Mouse (Mus musculus) T-helper 17 cell (primary cell): Measurements from ENCODE around the gene Cox19.

Experiments
- in situ Hi-C, 2 experiments: fragments of 300-600 bp; cut with MboI, MseI; formaldehyde crosslinking; loops; 1 replicate in 1 of 2; 2 replicates in 1 of 2; pipeline ENCODE4 v1.15.1; 2025; ENCODE audit warnings: high pct_unique_total_duplicates in 2 of 2

Cox19 gene

DNA sequence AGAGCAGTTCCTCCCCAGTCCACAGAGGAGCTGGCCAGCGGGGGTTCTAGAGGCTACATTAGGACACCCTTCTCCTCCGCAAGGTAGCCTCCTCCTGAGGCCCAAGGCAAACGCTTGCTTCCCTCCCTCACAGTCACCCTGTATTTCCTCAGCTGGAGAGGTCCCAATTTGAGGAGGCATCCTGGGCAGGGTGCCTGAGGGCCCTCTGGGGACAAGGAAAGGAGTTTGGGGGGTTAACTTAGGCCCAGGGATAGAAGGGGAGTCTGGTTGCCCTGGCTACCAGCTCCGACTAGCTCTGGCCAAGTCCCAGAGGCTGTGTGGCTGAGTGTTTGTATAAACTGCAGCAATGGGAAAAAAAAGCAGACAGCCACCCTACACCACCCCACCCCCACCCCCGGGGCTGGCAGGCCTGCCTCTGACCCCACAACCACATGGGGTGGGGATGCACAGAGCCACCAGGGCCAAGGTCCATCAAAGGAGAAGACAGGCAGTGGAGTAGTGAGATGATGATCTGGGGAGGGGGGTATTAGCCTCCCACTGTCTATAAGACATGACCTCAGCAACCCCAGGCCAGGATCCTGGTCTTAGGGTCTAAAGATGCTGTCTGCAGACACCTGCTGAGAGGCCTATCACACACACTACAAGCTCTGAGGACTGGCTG lies 13.8 kb upstream of the Cox19 start:
- in situ Hi-C loops, result loop anchor here in 1 of 2 experiments (5.0 to 10.0 kb wide), 2 partner anchors 47 to 100 kb away; partner anchors contain the start of gene 3110082I17Rik

DNA sequence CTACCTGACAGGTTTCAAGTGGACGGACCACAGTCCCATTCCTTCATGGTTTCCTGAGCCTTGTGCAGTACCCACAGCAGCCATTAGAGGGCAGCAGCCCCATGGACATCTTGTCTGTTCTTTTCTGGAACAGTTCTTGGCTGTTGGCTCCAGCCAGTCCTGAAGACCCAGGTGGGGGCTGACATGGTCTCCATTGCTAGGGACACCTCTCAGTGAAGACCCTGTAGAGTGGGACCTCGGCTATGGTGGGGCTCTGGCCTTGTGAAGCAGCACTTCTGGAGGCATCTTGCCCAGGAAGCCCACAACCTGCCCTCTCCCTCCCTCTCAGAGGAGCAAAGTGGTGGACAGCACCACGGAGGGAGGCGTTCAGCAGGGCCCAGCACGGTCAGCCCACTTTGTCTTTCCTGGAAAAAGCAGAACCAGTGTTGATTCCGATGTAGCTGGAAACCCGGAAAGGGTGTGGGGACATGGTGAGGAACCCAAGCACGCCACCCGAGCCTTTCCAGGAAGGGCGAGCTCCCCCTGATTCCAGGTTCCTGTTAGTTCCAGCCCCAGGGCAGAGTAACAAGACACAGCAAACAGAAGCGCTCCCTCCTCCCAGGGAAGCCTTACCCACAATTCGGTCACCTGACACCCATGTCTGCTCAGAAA lies 13.2 kb upstream of the Cox19 start:
- in situ Hi-C loops, result loop anchor here in 1 of 2 experiments (5.0 to 10.0 kb wide), 2 partner anchors 48 to 100 kb away; partner anchors contain the start of gene 3110082I17Rik

DNA sequence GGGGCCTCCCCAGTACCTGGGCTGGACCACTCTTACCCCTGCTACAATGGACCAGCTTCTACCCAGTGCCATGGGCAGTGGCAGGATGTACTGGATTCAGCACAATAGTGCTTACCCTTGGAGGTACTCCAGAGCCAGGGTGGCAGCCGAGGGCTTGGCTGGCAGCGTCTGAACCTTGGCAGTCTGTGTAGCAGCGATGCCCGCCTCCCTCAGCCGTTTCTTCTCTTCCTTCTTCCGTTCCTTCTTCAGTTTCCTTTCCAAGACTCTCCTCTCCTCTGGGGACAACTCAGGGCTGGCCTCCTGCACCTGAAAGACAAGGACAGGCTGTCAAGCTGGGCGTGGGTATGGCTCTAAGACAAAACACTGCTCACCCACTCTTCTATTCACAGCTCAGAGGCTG lies 12.6 kb upstream of the Cox19 start:
- in situ Hi-C loops, result loop anchor here in 1 of 2 experiments (5.0 to 10.0 kb wide), 2 partner anchors 48 to 101 kb away; partner anchors contain the start of gene 3110082I17Rik

DNA sequence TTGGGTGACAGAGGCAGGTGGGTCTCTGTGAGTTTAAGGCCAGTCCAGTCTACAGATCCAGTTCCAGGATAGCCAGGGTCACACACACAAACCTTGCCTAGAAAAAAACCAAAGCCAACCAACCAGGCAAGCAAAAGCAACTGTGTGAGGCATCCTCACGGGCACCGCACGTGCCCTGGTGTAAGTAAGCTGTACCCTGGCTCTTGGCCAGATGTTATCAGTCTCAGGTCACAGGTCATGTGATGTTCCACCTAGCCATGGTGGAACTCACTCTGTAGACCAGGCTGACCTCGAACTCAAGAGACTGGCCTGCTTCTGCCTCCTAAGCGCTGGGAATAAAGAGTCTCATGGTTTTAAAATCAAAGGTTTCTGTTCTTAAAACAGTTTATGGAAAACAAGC lies 8.0 kb upstream of the Cox19 start:
- in situ Hi-C loops, result no loop called here

DNA sequence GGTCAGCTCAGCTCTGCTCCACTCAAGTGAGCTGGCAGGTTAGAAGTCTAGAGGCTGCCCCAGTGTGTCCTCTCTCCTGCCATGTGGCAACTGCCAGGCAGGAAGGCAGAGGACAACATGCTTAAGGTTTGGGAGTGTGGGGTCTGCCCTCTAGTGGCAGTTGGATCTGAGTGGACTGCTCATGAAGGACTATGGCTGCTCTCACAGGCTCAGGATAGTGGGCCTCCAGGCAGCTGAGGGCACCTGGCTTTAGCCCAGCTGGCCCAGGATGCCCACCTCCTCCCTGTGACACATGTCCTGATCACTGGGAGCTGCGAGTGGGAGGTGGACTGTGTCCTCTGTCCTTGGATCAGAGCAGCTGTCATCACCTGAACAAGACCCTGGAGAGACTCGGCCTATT lies 7.4 kb upstream of the Cox19 start:
- in situ Hi-C loops, result no loop called here

DNA sequence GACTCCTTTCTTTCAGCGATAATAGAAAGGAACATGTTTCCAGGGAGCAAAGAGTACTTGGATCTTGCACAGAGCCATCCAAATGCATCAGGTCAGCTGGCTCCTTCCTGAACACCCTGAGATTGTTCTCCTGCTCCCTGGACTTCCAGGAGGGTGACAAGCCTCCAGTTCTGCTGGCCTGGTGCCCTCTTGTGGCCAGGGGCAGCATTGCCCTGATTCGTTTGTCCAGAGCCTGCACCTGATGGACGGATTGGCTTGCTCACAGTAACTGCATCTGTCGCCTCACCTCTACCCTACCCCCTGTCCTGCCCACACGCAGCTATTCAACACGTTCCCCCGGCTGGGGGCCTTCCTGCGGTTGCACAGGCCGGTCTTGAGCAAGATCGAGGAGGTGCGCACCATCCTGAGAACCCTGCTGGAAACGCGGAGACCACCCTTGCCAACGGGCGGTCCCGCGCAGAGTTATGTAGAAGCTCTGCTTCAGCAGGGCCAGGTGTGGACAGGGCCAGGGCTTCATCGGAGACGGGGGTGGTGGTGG lies 4.1 kb upstream of the Cox19 start:
- in situ Hi-C loops, result no loop called here

DNA sequence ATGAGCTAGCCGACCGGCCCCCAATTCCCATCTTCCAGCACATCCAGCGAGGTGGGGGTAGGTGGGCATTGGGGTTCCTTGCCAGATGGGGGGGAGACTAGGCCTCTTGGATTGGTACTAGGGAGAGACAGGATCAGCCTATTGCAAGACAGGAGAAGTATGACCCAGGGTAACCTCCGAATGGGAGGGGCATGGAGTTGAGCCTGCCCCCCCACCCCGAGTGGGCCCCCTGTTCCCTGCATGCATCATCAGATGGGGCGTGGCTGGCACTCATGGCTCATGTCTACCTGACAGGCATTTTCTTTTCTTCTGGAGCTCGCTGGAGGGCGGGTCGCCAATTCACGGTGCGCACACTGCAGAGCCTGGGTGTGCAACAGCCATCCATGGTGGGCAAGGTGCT lies 2.7 kb upstream of the Cox19 start:
- in situ Hi-C loops, result no loop called here

DNA sequence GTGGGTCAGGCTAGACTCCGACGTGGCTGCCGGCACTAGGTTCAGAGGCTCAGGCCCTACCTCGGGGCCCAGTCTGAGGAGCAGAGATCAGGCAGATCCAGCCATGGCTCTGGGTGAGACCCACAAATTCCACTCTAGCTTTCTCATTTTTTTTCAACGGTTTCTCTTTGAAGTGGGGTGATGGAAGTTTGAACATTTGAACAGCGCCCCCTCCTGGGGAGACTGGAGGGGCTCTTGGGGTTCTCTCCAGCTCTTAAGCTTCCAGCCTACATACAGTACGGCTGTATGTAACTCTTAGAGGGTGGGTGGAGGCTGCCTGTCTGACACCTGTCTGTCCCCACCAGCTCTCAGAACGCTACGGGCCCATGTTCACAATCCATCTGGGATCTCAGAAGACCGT lies 2.3 kb upstream of the Cox19 start:
- in situ Hi-C loops, result no loop called here

DNA sequence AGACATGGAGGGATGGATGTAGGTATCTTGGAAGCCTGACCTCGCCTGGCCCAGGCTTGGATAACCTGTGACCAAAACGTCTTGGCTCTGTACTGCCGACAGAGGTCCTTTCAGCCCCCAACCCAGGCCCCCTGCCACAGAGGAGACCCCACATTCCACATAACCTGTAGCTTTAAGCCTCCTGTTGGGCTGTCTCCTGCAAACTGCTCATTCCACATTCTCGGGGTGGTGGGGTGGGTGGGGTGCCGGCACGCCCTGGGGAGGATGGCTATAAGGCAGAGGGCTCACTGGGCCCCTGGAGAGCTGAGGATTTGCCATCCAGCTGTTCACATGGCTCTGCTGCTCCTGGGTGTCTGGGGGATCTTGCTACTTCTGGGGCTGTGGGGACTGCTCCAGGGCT lies 1.1 kb upstream of the Cox19 start, which contains the start of gene Cyp2w1:
TSS of gene Cyp2w1 (plus strand) at position 301 of the 400 bp plus-strand sequence.
- in situ Hi-C loops, result no loop called here

DNA sequence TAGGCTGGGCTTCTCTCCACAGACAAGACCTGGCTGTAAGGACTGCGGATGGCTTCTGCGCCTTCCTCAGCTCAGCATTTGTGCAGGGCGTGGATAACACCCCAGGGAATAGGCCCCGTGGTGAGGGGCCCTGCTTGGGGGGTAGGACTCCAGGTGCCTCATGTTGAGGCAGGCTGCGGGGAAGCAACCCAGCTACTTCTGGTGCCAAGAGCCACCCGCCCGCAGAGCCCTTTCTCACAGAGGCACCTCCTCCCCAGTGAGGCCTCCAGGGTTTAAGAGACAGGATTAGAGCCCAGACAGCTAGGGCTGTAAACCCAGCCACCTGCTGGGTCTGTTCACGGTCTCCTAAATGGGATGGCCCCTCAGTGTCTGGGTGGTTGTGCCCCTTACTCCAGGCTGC lies 410 bp upstream of the Cox19 start:
- in situ Hi-C loops, result no loop called here

DNA sequence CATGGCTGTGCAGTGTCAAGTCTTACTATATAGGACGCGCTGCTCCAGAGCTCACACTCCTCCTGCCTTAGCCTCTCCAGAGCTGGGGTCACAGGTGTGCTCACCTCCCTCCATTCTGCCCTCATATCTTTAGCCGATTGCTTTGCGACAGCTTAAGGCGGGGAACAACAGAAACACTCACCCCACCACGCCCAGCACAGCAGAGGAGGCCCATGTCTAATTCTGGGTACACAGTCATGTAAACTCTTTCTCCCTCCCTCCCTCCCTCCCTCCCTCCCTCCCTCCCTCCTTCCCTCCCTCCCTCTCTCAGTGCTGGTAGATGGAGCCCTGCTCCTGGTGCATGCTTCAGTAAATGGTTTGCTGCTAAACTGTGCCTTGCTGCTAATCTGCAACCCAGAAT lies 1.5 kb downstream of the Cox19 start:
- in situ Hi-C loops, result loop anchor here (5.0 kb wide), 2 partner anchors 398 to 502 kb away; no protein-coding TSS in a partner anchor

DNA sequence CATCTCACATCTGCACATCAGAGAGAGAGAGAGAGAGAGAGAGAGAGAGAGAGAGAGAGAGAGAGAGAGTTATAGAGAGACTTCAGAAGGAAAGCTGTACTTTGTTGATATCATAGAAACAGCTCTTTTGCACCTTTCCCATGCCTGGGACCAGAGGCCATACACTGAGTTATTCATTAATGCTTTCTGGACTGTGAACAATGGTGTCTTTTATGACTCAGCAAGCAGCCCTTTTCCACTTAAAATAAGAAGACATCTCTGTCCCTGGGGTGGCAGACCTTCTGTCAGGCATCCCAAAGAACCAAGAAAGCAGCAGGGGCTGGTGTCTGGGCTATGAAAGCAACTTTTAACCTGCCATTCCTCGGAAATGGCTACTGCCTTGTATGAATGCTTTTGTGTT lies 4.0 kb downstream of the Cox19 start:
- in situ Hi-C loops, result loop anchor here (5.0 kb wide), 2 partner anchors 400 to 500 kb away; no protein-coding TSS in a partner anchor

DNA sequence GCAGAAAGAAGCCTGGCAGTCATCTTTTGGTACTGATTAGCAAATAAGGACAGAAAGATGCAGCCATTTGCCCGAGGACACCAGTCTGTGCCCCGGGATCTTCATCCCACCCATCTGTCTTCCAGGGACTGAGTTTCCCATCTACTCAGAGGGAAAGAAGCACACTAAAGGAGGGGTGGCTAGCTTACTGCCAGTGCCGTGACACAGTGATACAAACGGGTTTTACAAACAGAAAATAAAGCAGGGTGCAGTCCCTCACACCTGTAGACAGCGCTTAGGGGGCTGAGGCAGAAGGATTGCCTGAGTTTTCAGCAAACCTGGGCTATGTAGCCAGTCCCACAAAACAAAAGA lies 5.9 kb downstream of the Cox19 start:
- in situ Hi-C loops, result loop anchor here (5.0 kb wide), 2 partner anchors 402 to 498 kb away; no protein-coding TSS in a partner anchor

DNA sequence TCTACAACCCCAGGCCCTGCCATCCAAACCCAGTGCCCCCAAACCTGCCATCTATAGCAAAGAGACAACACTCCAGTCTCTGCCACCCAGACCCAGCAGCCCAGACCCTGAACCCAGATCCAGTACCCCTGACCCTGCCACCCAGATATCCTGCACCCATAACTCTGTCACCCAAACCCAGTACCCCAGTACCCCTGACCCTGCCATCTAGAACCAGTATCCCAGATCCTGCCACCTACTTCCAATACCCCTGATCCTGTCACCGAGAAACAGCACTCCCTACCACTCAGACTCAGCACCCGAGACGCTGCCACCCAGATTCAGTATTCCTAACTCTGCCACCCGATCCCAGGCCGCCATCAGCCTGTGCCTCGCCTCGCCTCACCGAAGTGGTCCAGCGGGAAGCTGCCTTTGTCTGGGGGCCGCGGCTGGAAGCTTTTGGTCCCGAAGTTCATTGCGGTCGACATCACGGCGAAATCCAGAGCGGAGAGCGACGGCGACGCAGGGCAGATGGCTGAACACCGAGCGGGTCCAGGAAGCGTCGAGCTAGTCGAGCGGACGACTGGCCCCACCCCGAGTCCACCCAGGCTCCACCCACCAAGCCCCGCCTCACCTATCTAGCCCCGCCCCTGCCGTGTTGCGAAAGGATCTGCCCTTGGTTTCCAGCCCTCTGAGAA lies 6.4 kb downstream of the Cox19 start:
- in situ Hi-C loops, result loop anchor here (5.0 kb wide), 2 partner anchors 402 to 498 kb away; no protein-coding TSS in a partner anchor

DNA sequence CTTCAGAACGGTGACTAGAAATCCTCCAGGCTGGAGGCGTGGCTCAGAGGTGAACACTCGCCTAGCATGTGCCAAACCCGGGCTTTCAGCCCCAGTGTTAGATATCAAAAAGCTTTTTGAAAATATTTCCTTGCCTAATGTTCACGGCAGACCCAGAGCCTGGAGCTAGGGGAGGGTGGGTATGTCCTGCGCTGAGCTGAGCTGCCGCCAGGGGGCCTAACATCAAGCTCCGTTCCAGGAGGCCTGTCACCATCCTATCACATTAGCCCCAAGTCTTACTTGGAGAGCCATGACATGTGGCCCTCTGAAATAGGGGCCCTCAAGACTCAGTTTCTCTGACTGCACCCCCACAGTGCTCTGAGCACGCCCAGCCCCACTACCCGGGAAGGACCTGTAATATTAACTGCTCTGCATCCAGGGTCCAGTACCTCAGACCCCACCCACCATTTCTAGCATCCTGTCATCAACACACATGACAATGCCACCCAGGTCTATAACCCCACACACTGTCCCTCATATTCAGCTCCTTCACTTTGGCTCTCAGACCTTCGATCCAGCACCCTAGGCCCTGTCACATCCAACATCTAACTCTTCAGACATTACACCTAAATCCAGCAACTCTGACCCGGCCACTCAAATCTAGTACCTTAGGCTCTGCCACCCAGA lies 7.1 kb downstream of the Cox19 start:
- in situ Hi-C loops, result no loop called here

DNA sequence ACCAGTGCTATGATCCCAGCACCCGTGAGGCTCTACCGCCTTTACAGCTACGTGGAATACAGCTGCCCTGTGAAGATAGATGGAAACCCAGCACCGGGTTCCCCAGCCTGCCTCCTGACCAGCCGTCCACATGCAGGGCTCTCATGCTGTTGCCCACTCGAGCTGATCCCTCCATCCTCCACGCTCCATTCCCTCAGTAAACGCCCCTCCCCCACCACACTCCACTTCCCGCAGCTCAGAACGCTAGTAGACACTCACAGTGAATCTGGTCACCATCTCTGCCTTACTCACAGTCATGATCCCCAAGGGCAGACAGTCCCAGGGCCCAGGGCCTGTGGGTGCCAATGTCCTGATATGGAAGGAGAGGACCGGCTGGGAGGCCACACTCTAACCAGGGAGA lies 12.3 kb downstream of the Cox19 start:
- in situ Hi-C loops, result no loop called here

DNA sequence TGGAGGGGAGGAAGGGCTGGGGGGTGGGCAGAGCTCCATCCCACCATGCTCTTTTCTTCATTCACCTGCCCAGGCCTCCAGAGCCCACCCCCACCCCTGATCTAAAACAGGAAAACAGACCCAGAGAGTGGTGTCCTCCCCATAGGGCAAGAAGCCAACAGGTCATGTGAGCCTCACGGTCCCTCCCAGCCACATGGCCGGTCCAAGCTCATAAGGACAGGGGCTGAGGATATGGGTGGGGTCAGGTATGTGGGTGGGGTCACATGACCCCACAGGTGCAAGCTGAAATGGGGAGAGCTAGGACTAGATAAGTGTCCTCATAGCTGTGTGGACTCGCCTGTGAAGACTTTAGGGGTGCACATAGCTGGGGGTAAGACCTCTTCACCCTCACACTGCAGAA lies 12.8 kb downstream of the Cox19 start:
- in situ Hi-C loops, result no loop called here

DNA sequence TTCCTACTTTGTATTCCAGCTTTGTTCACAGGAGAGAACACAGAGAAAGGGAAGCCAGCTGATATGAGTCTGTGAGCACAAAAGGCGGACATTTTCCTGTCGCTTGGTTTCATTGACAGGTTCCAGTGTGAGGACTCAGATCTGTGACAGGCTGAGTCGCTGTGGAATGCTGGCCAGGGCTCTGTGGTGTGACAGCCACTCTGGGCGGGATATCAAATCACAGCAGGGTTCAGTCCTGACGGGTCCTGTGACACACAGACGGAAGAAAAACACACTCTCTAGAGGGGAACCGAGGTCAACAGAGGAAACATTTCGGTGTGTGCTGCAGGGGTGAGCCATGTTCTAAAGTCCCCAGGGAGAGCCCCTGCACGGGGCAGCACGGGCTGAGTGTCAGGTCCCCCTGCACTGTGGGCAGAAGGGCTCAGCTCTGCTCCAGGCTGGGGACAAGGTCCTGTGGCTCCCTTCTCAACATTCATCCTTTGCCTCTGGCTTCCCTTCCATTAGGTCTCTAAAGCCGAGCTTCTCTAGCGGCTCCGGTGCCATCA lies 13.3 kb downstream of the Cox19 start:
- in situ Hi-C loops, result no loop called here

DNA sequence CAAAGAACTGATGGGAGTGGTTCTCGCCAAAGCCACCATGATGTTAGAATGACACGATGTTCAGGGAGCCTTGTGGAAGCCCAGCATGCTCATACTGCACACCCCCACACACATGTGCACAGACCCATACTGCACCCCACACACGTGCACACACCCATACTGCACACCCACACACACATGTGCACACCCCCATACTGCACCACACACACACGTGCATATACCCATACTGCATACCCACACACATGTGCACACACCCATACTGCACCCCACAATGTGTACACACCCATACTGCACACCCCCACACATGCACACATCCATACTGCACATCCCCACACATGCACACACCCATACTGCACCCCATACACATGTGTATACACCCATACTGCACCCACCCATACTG lies 15.6 kb downstream of the Cox19 start:
- in situ Hi-C loops, result no loop called here

DNA sequence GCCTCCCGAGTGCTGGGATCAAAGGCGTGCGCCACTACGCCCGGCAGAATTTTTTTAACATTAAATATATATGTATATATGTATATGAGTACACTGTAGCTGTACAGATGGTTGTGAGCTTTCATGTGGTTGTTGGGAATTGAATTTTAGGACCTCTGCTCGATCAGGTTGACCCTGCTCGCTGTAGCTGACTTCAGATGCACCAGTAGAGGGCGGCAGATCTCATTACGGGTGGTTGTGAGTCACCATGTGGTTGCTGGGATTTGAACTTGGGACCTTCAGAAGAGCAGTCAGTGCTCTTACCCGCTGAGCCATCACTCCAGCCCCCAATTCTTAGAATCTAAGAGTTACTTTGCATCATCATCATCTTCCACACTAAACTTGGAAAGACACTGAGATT lies 16.8 kb downstream of the Cox19 start:
- in situ Hi-C loops, result loop anchor here in 1 of 2 experiments (5.0 kb wide), 1 partner anchor 52 kb away; no protein-coding TSS in a partner anchor
